Mouse (Mus musculus): Measurements from ENCODE around the gene 1110065P20Rik.

Gene 1110065P20Rik

GRCm38 (mm10) chr4:124850933-124851658, at the start of gene 1110065P20Rik:
TSS of gene 1110065P20Rik (minus strand) at chr4:124851196.
- DNase-seq (ENCODE audit: low read depth, low spot score), result peak; percentile 82

DNA sequence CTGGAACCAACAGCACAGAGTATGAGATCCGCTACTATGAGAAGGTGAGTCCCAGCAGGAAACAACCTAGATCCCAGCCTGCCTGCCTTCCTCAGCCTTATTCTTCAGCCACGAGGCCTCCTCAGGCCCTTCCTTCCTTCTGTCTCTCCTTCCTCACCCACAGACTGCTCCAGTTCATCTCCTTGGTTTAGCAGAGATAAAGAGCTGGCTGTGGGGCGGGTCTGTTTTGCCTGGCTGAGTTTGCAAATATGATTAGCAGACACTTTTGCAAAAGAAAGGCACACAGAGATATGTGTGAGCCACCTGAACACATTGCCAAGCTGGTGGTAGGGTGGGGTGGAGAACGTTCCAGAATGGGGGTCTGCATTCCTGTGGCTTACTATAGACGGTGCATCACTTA, 48.9 kb upstream of the 1110065P20Rik start:
- no peak for DNase-seq (ENCODE audit: low read depth, low spot score)

DNA sequence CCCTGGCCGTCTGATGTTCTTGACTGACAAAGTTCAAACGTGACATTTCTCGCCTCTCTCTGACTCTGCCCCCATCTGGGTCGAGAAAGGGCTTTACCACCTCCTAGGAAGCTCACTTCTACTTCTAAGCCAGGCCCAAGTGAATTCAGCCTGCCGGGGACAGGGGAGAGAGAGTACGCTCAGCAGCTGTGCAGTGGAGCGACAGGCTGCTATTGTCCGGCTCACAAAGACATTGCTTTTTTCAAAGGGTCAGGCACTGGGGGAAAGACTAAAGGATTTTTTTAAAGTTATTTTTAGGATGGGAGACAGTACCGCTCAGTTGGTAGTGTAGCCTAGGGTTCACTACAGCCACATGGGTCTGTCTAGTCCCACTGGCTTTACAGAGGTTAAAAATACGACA, 47.4 kb upstream of the 1110065P20Rik start:
- no peak for DNase-seq (ENCODE audit: low read depth, low spot score)

DNA sequence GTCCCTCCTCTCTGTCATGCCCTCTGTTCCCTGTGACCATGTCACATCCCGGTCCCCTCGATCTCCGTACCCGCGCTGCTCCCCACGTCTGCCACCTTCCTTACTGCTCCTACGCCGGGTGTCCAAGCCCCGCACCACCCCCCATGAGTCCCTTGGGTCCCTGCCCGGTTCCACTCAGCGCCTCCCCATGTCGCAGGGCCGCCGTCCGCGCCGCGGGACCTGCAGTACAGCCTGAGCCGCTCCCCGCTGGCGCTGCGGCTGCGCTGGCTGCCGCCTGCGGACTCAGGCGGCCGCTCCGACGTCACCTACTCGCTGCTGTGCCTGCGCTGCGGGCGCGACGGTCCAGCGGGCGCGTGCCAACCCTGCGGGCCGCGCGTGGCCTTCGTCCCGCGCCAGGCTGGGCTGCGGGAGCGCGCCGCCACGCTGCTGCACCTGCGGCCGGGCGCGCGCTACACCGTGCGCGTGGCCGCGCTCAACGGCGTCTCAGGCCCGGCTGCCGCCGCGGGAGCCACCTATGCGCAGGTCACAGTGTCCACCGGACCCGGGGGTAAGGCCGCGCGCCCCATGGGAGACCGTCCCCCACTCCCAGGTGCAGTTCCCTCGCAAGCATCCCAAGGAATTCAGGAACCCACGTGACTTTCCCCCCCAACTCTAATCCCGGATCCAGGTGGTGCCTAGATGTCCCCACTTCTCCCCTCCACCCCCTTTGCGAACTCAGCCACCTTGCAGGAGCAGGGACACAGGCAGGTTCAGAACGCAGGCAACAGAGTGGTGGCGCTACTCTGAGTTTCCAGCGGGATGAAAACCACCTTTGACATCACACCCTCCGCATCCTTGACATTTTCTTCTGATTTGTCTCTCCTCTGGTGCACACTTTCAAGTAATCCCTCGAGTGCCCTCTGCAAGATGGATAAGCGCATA, 43.8 kb upstream of the 1110065P20Rik start:
- DNase-seq (ENCODE audit: low read depth, low spot score), result no peak

- no peak for DNase-seq (ENCODE audit: low read depth, low spot score)
These were observed 42.8 kb upstream of the 1110065P20Rik start for GRCm38 (mm10) chr4:124893769-124894168.

- no peak for DNase-seq (ENCODE audit: low read depth, low spot score)
These were observed 39.8 kb upstream of the 1110065P20Rik start for GRCm38 (mm10) chr4:124890831-124891230.

DNA sequence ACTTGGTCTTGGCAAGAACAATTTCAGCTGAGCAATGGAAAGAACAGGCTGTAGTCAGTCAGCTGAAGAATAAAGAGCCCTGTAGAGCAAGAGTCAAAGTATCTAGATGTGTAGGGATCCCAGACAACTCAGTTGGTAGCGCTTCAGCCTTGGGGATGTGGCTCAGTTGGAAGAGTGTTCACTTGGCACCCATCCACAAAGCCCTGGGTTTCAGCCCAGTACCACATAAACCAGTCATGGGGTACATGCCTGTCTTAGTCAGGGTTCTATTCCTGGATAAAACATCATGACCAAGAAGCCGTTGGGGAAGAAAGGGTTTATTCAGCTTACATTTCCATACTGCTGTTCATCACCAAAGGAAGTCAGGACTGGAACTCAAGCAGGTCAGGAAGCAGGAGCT, 38.9 kb upstream of the 1110065P20Rik start:
- DNase-seq (ENCODE audit: low read depth, low spot score), result no peak

DNA sequence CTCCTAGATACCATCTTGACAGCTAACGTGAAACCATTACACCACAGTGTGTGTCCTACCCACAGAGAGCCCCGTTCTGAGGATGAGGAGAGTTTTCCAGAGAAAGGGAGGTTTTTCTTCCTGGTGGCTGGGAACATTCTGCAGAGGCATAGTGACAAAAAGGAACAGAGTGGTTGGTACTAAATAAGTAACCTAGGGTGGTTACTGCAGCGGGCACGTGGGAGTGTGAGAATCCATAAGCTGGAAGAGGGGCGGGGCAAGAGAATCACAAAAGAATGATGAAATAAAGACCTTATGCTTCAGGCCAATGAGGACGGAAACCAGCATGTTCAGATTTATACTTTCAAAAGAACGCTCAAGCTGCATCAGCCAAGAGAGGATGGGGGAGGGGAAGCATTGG, 37.7 kb upstream of the 1110065P20Rik start:
- no peak for DNase-seq (ENCODE audit: low read depth, low spot score)

DNA sequence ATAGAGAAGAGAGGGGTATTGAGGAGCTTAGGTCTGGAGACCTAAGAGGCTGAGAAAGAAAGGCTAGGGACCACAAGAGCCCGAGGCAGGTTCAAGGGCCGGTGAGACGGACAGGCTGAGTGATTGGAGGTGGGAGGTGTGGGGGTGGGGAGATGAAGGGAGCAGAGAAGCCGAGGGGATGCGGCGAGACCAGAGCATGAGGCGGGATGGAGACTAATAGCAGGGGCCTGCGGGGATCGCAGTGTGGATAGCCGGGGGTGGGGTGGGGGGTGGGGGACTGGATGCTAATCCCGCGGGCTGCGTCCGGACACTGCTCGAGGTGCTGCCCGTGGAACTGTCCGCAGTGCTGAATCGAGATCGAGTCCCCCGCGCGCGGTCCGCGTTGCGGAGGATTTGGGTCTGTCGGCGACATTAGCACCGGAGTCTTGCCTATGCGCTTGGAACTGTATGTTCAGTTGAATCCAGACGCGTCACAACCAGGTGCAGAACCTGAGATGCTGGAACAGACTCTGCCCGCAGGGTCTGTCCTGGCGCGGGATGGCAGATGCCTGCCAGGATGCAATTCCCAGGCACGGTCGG, 31.2 kb upstream of the 1110065P20Rik start:
- no peak for DNase-seq (ENCODE audit: low read depth, low spot score)

- DNase-seq (ENCODE audit: low read depth, low spot score), result no peak
These were observed 30.4 kb upstream of the 1110065P20Rik start for GRCm38 (mm10) chr4:124881341-124881908.

GRCm38 (mm10) chr4:124880599-124880998, 29.6 kb upstream of the 1110065P20Rik start, which contains the start of gene Epha10:
TSS of gene Epha10 (plus strand) at chr4:124880899.
- no peak for DNase-seq (ENCODE audit: low read depth, low spot score)

DNA sequence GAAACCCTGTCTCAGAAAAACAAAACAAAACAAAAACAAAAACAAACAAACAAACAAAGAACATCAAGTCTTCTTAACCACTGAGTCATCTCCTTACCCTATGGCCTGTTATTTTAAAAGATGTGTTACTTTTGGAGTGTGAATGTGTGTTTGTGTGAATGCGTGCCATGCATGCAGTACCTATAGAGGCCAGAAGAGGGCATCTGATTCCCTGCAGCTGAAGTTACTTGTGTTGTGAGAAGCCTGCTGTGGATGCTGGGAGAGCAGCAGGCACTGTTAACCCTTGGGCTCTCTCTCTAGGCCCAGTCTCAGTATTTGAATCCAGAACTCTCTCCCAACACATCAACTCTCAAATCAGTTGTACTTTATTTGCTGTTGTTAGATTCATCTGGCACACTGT, 21.7 kb upstream of the 1110065P20Rik start:
- no peak for DNase-seq (ENCODE audit: low read depth, low spot score)

GRCm38 (mm10) chr4:124861283-124862188, 10.5 kb upstream of the 1110065P20Rik start, which contains the start of gene Maneal:
TSS of gene Maneal (minus strand) at chr4:124862171.
- peak; percentile 49 for DNase-seq (ENCODE audit: low read depth, low spot score)

DNA sequence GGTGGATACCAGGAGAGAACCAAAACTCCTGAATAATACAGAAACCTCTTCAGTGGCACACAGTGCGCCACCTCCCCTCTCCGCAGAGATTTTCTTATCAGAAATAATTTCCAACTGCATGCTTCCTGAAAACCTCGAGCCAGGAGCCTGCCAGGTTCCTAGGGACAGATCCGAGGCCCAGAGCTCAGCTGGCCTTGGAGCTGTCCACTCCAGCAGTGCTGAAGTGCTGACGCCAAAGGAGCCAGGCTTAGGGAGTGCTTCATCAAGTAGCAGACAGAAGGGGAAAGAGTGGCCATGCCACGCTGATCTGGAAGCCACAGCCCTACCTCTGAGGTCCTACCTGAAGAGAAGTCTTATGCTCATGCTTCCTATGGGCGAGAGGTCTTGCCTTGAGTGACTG, 9.4 kb upstream of the 1110065P20Rik start:
- DNase-seq (ENCODE audit: low read depth, low spot score), result peak; percentile 55

DNA sequence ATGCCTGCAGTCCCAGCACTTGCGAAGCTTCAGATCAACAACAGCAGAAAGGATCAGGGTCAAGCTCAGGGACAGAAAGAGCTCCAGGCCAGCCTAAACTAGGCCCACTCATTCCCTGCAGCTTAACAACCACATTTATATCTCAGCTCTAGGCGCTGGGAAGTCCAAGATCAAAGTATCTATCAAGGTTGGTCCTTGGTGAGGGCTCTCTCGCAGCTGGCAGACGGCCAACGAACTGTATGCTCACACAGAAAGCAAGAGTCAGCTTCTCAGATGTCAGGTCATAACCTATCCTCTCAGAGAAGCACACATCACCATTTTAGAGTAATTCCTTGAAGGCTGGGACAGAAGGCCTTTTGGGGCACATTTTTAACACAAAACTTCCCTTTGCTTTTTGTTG, 7.4 kb upstream of the 1110065P20Rik start:
- no peak for DNase-seq (ENCODE audit: low read depth, low spot score)

GRCm38 (mm10) chr4:124856294-124856693, 5.3 kb upstream of the 1110065P20Rik start:
- DNase-seq (ENCODE audit: low read depth, low spot score), result no peak

- DNase-seq (ENCODE audit: low read depth, low spot score), result peak; percentile 96
These were observed 609 bp downstream of the 1110065P20Rik start, which contains the start of gene Yrdc for GRCm38 (mm10) chr4:124850261-124850913. TSS of gene Yrdc (plus strand) at chr4:124850679.

DNA sequence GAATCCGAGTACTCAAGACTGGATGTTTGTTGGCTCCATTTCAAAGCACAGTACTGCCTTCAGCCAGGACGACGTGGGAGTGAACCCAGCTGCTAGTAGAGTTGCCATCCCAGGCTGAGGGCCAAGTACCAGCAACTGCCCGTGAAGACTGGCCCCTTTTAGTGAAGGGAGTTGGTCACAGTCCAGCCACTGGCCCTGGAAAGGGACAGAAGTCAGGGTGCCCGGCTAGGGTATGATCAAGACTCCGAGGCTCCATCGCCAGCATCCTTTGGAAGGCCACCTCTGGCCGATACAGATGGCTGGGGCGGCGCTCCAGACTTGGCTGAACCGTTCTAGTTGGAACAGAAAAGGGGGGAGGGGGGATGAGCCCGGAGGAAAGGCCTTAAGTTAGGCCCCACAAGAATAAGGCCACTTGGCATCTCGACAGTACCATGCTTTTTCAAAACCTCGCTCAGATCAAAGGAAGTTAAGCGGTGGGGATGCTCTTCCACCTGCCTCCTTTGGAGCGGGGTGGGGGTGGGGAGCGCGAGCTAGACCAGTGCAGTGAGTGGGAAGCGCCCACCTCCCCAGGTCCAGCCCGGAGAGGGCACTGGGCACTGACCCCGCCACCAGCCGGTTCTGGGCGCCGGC, 1.2 kb downstream of the 1110065P20Rik start:
- DNase-seq (ENCODE audit: low read depth, low spot score), result no peak

GRCm38 (mm10) chr4:124847573-124847972, 3.4 kb downstream of the 1110065P20Rik start:
- DNase-seq (ENCODE audit: low read depth, low spot score), result peak; percentile 83

- DNase-seq (ENCODE audit: low read depth, low spot score), result peak; percentile 70
These were observed 7.5 kb downstream of the 1110065P20Rik start for GRCm38 (mm10) chr4:124843493-124843892.

Data from CD4-positive, CD25-positive, alpha-beta regulatory T cell, adult 2 months (primary cell).